Mouse (Mus musculus) embryonic fibroblast, embryonic 13.5 days (primary cell): ENCODE measurements around the gene Slc35e3. TPM values are rescaled to one million over a fixed set of nuclear protein-coding genes. Genes with fewer than 3 reads are reported as not detected.
"Not testable (repeated sequence)": the region's sequence is repeated elsewhere in the genome, so short reads cannot be mapped to it uniquely, and the experiment has no call there.

Source experiments
- H3K27ac ChIP-seq: 2 replicates; pipeline ENCODE4 v1.5.1; 2012; ENCODE audit warnings: low read length, control low read depth, inconsistent platforms; ENCODE audit not compliant: insufficient read depth
- H3K4me1 ChIP-seq: 2 replicates; pipeline ENCODE4 v1.6.1; 2011; ENCODE audit warnings: low read length; ENCODE audit not compliant: control insufficient read depth, insufficient read depth
- H3K4me3 ChIP-seq: 2 replicates; pipeline ENCODE4 v1.5.1; 2011; ENCODE audit warnings: mild to moderate bottlenecking, control low read depth, low read length; ENCODE audit not compliant: insufficient read depth
- CTCF ChIP-seq: IDR thresholded peaks from 2 replicates; pipeline ENCODE4 v1.5.1; 2011; ENCODE audit warnings: mild to moderate bottlenecking, control low read depth, low read length, moderate library complexity, borderline replicate concordance; ENCODE audit not compliant: insufficient read depth
- POLR2A ChIP-seq: IDR thresholded peaks from 2 replicates; pipeline ENCODE4 v1.6.1; 2011; ENCODE audit warnings: low read depth, mild to moderate bottlenecking, control low read depth, low read length, moderate library complexity
- polyA plus RNA-seq: library from polyadenylated mRNA; stranded (reverse); fragments of >200 nt; gene quantifications from 2 replicates; pipeline ENCODE4 v1.2.4, GENCODE M21; 2011; ENCODE audit warnings: low read depth; ENCODE audit not compliant: missing spikeins, insufficient read length

The Slc35e3 gene
- polyA plus RNA-seq, 1 experiment: 28.9 TPM

DNA sequence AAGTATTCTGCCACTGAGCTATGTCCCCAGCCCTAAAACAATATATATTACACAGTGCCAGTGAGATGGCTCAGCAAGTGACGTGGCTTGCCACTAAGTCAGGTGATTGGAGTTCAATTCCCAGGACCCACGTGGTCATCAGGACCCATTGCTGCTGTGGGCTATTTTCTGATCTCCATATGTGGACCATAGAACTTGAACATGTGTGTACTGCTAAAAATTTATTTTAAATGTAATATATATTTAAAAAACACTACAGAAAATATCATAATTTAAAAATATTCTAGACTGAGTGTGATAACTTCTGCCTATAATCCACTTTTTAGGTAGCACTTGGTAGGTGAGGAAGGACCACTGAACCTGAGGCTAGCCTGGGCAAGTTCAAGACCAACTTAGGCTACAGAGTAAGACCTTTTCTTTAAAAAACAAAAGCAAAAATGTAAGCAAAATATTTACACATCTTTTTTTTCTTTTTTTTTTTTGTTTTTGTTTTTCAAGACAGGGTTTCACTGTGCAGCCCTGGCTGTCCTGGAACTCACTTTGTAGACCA is 16.2 kb upstream of the Slc35e3 start:
- TF ChIP-seq POLR2A (no peak), CTCF (no peak)
- Histone ChIP-seq H3K4me3 (no peak overlapping the region), H3K4me1 (no peaks in the 10 kb centered on the region), H3K27ac (no peak overlapping the region)

DNA sequence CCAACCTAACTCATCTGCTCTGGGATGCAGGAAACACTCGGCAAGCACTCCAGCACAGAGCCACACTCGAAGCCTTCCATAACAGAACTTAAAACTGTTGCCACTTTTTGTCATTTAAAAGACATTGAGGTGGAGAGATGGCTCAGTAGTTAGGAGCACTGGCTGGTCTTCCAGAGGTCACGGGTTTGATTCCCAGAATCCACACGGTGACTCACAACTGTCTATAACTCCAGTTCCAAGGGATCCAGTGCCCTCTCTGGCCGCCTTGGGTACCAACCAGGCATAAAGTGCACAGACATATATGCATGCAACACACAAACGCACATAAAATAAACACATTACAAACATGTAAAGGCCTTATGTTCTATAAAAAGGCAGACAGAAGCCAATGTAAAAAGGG is 15.4 kb upstream of the Slc35e3 start:
- TF ChIP-seq CTCF (no peak), POLR2A (no peak)

GRCm38 (mm10) chr10:117760831-117761335 is 14.7 kb upstream of the Slc35e3 start:
- Histone ChIP-seq H3K27ac (no peak overlapping the region), H3K4me3 (no peak overlapping the region), H3K4me1 (no peaks in the 10 kb centered on the region)
- TF ChIP-seq POLR2A (no peak), CTCF (no peak)

More for the DNA sequence above, 15.4 kb upstream of the Slc35e3 start:
- Histone ChIP-seq H3K4me1 (no peaks in the 10 kb centered on the region), H3K4me3 (no peak overlapping the region), H3K27ac (no peak overlapping the region)

- Histone ChIP-seq H3K27ac (no peak overlapping the region), H3K4me3 (no peak overlapping the region), H3K4me1 (no peaks in the 10 kb centered on the region)
- TF ChIP-seq POLR2A (no peak), CTCF (no peak)
These were observed 13.9 kb upstream of the Slc35e3 start for GRCm38 (mm10) chr10:117759844-117760630.

- Histone ChIP-seq H3K4me3 (no peak overlapping the region), H3K4me1 (no peaks in the 10 kb centered on the region), H3K27ac (no peak overlapping the region)
- TF ChIP-seq POLR2A: no peak
- no peak for TF ChIP-seq CTCF
These were observed 12.9 kb upstream of the Slc35e3 start for GRCm38 (mm10) chr10:117758749-117759727.

DNA sequence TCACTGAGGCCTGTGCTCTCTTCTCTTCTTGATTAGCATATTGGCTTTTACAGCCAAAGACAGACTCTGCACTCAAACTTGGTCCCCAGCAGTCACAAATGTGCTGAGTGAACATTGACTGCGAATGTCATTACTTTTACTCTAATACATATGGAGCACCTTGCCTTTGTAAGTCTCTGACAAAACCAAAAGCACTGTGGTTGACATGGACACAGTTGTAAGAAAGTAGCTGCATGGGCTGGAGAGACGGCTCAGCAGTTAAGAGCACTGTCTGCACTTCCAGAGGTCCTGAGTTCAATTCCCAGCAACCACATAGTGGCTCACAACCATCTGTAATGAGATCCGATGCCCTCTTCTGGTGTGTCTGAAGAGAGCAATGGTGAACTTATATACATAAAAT is 12.2 kb upstream of the Slc35e3 start:
- H3K4me1 ChIP-seq, H3K4me3 ChIP-seq, H3K27ac ChIP-seq: not testable (repeated sequence)

DNA sequence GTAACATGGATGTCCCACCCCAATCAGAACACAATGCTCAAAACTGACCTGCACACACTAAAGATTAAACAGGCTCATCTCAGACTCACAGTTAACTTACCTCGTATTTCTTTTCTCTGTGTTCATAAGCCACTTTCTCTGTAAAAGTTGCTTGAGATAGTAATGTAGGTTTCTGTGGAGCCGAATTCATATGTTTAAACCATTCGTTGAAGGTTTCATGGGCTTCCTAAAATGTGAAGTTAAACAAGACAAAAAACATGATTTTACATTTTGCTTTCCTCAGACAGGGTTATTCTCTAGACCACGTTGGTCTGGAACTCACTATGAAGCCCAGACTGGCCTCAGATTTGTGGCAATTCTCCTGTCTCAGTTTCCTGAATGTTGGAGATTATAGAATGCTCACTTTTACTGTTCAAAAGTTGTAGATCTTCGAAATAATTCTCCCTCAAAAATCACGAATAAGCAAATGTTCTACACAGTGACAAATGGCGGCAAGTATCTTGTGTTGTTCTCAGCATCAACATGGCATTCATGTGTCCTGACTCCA is 11.7 kb upstream of the Slc35e3 start:
- Histone ChIP-seq H3K27ac (no peak overlapping the region), H3K4me1 (no peaks in the 10 kb centered on the region), H3K4me3 (no peak overlapping the region)
- no peak for TF ChIP-seq POLR2A
- no peak for TF ChIP-seq CTCF

DNA sequence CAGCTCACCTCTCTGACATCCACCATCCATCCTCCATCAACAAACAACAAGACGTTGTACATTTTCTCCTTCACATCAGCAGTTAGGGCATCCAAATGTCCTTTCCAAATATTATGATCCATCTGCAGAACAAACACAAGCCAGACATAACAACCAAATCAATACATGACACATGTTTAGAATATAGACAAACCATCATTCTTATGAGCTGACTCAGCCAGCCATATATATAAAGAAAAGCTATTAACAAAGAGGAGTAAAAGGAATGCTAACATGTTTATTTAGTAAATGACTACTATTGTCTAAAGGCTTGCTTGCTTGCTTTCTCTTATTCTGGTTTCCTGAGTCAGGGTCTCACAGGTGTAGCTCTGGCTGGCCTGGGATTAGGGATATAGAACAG is 11.1 kb upstream of the Slc35e3 start:
- no peaks in the 10 kb centered on the region for H3K4me1 ChIP-seq
- TF ChIP-seq POLR2A (no peak), CTCF (no peak)
- no peak overlapping the region for H3K27ac ChIP-seq
- H3K4me3 ChIP-seq: no peak overlapping the region

DNA sequence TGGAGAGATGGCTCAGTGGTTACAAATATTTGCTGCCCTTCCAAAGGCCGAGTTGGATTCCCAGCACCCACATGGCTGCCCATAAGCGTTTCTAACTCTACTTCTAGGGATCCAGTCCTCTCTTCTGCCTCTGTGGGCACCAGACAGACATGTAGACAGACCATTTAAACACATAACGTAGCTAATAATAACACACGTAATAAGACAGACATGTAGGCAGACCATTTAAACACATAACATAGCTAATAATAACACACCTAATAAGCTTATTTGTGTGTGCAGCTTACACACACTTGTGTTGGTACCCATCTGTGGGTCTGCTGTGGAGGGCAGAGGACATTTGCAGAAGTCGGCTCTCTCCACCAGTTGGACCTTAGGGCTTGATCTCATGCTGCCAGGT is 10.6 kb upstream of the Slc35e3 start:
- TF ChIP-seq POLR2A (no peak), CTCF (no peak)
- Histone ChIP-seq H3K4me1 (no peaks in the 10 kb centered on the region), H3K27ac (no peak overlapping the region), H3K4me3 (no peak overlapping the region)
